Mouse (Mus musculus): Measurements from ENCODE around the gene Vpreb2. TPM values are rescaled to one million over a fixed set of nuclear protein-coding genes. Genes with fewer than 3 reads are reported as not detected.

The Vpreb2 gene
- total RNA-seq (2014; rRNA removed) = not detected in 2 replicates
- polyA plus RNA-seq (2015; fragmentation: Nextera tagmentation; extraction: Ambion mirVana) = not detected in 2 replicates

DNA sequence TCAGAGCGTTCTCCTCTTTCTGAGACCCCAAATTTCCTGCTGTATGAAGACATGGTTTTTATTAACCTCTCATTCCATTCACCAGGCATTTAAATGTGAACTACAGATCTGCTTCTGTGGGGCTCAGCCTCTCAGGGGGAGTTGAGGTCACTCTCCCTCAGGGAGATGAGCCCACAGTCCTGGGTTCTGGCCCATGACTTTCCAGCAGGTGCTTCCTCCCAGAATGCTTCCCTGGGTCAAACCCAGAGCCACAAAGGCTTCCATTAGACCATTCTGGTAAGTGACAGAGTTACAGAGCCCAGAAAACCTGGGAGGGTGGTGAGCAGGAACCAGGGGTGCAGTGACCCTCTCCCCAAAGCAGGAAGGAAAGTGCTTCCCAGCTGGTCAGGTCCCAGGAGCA, at the start of gene Vpreb2:
Vpreb2 (plus strand) TSS at position 301 of the 400 bp plus-strand sequence.
- no peak for TF ChIP-seq CTCF (IDR thresholded peaks at IDR 0.05; ENCODE audit: low read depth)
- ATAC-seq = no peak
- WGBS = 33% methylated on average over 1 of the region's 1 CpGs

DNA sequence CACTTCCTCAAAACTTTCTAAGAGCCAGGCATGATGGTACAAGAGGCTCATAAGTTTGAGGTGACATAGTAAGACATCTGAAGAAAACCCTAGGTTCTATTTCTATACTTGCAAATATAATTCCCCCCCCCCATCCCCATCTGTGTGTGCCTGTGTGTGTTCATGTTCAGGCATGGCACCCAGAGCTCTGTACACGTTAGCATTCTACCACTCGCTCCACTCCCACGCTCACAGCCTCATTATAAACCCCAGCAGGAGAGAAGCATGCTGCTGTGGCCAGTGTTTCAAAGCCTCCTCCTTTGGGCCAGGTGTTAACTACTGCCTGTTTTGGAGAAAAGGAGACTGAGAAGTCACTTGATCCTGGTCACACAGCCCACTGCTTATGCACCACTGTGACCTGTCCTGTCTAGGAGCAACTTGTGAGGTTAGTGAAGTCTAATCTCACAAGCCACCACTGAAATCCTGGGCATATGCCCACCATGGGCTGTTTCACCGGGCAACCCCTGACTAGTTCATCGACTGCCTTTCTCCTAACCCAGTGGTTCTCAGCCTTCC, 48.2 kb upstream of the Vpreb2 start:
- DNase-seq (no peak), ATAC-seq (no peak)
- Histone ChIP-seq H3K4me3 (ENCODE audit: low read depth, low read length) (no peak overlapping the region), H3K27ac (ENCODE audit: low read depth, low read length) (no peak overlapping the region), H3K9ac (no peak overlapping the region), H3K36me3 (ENCODE audit: insufficient read depth) (no peaks in the 10 kb centered on the region), H3K9me3 (ENCODE audit: low read length) (no peaks in the 10 kb centered on the region), H3K4me2 (ENCODE audit: low read depth) (no peak overlapping the region), H3K27me3 (ENCODE audit: insufficient read depth, low read length) (no peaks in the 10 kb centered on the region), H3K4me1 (ENCODE audit: insufficient read depth) (0 out of 2 replicates have a peak, but pooled peaks cover 3% of the 10 kb centered on the region)
- WGBS = 62% methylated on average over 5 of the region's 5 CpGs
- no peak for TF ChIP-seq CTCF (IDR thresholded peaks at IDR 0.05; ENCODE audit: low read depth)

More for the DNA sequence above, at the start of gene Vpreb2:
- no peak for DNase-seq
- no peak within 1 kb of the TSS for H3K9ac ChIP-seq
- H3K9me3 ChIP-seq (ENCODE audit: low read length) = no peaks in the 10 kb centered on the region
- H3K4me3 ChIP-seq (ENCODE audit: low read depth, low read length) = no peak within 1 kb of the TSS
- no peak within 1 kb of the TSS for H3K27ac ChIP-seq (ENCODE audit: low read depth, low read length)
- H3K4me2 ChIP-seq (ENCODE audit: low read depth) = no peak within 1 kb of the TSS
- no peaks in the 10 kb centered on the region for H3K4me1 ChIP-seq (ENCODE audit: insufficient read depth)
- no peaks in the 10 kb centered on the region for H3K27me3 ChIP-seq (ENCODE audit: insufficient read depth, low read length)
- H3K36me3 ChIP-seq (ENCODE audit: insufficient read depth) = no peaks in the 10 kb centered on the region

DNA sequence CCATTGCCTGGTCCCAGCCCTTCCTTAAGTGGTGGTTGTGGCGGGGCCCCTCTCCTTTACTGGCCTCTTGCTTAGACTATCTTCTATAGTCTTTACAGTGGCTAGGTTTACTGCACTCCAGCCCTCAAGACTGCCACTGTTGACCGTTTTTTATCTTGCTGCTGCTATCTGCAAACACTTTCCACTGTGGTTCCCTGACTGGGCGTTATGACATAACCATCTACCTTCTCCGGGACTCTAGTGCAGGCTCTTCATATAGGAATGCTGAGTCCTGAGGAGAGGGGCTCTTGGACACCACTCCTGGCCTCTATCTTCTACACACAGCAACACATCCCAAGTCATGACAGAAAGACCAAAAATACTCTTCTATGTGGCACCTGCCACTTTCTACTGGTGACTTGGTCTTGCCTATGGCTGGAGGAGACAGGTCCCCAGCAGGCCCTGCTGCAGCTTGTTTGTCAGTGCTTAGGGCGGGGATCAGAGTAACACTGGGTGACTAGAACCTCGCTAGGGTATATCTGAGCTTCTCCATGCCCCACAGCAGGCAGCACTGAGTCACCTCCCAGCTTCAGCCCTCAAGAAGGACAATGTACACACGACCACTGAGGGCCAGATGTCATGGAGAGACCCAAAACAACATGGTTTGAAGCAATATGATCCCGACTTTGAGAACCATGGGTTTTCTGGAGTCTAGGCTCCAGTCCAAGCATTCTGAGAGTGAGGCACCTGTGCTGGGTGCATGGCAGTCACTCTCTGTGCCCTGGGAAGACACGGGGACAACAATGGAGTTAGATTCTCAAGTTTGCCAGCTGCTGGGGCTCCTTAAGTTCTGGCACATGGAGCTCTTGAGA, 46.4 kb upstream of the Vpreb2 start:
- no peak for TF ChIP-seq CTCF (IDR thresholded peaks at IDR 0.05; ENCODE audit: low read depth)
- WGBS = 69% methylated on average over 9 of the region's 9 CpGs
- H3K4me1 ChIP-seq (ENCODE audit: insufficient read depth) = no peaks in the 10 kb centered on the region
- DNase-seq = no peak
- ATAC-seq = no peak
- H3K4me2 ChIP-seq (ENCODE audit: low read depth) = no peak overlapping the region
- H3K9me3 ChIP-seq (ENCODE audit: low read length) = no peaks in the 10 kb centered on the region
- H3K4me3 ChIP-seq (ENCODE audit: low read depth, low read length) = no peak overlapping the region
- H3K36me3 ChIP-seq (ENCODE audit: insufficient read depth) = no peaks in the 10 kb centered on the region
- H3K27me3 ChIP-seq (ENCODE audit: insufficient read depth, low read length) = no peaks in the 10 kb centered on the region
- H3K9ac ChIP-seq = no peak overlapping the region
- no peak overlapping the region for H3K27ac ChIP-seq (ENCODE audit: low read depth, low read length)

DNA sequence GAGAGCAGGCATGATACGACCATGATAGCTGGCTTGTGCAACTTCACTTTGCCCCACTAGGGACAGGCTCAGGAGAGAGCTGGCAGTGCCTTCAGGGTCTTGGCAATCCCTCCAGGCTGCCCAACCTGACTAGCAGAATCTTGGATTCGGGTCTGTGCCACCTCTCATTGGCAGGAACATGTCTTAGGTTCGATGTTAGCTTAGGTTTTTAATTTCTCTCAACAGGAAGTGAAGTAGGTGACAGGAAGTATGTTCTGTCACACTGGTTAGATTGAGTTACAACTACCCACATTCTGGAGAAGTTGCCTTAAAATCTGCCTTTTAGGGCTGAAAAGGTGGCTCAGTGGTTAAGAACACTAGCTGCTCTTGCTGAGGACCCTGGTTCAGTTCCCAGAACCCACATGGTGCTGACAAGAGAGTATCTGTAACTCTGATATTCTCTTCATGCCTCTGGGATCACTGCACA, 45.8 kb upstream of the Vpreb2 start:
- TF ChIP-seq CTCF (IDR thresholded peaks at IDR 0.05; ENCODE audit: low read depth) = peak; percentile 11; the same call in 1 of the 2 replicates
- WGBS = 64% methylated on average over 3 of the region's 3 CpGs
- no peak for DNase-seq
- Histone ChIP-seq H3K27me3 (ENCODE audit: insufficient read depth, low read length) (no peaks in the 10 kb centered on the region), H3K9ac (no peak overlapping the region), H3K4me2 (ENCODE audit: low read depth) (no peak overlapping the region), H3K4me1 (ENCODE audit: insufficient read depth) (no peaks in the 10 kb centered on the region), H3K36me3 (ENCODE audit: insufficient read depth) (no peaks in the 10 kb centered on the region), H3K9me3 (ENCODE audit: low read length) (no peaks in the 10 kb centered on the region), H3K27ac (ENCODE audit: low read depth, low read length) (no peak overlapping the region), H3K4me3 (ENCODE audit: low read depth, low read length) (no peak overlapping the region)
- ATAC-seq = no peak

DNA sequence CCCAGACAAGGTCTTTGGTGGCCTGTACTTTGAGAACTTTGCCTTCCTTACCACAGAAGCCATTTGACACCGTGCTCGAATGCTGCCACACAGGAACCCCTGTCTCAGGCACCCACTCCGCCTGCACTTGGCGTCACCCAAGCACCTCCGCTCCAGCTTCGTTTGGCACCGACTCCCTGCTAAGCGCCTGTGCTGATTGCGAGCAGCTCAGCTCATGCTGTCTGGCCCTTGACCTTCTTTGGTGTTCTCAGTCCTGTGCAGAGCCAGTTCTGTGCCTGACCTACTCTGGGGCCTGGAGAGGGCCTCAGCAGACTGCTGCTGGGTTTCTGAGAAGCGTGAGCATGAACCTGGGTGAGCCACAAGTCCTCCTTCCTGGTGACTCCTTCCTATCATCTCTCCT, 43.5 kb upstream of the Vpreb2 start:
- DNase-seq = no peak
- H3K27me3 ChIP-seq (ENCODE audit: insufficient read depth, low read length) = no peaks in the 10 kb centered on the region
- no peak for TF ChIP-seq CTCF (IDR thresholded peaks at IDR 0.05; ENCODE audit: low read depth)
- H3K4me1 ChIP-seq (ENCODE audit: insufficient read depth) = no peaks in the 10 kb centered on the region
- H3K9me3 ChIP-seq (ENCODE audit: low read length) = no peaks in the 10 kb centered on the region
- WGBS = 83% methylated on average over 10 of the region's 10 CpGs
- no peaks in the 10 kb centered on the region for H3K36me3 ChIP-seq (ENCODE audit: insufficient read depth)
- H3K9ac ChIP-seq = no peak overlapping the region
- no peak for ATAC-seq
- no peak overlapping the region for H3K4me2 ChIP-seq (ENCODE audit: low read depth)
- H3K4me3 ChIP-seq (ENCODE audit: low read depth, low read length) = no peak overlapping the region
- no peak overlapping the region for H3K27ac ChIP-seq (ENCODE audit: low read depth, low read length)

DNA sequence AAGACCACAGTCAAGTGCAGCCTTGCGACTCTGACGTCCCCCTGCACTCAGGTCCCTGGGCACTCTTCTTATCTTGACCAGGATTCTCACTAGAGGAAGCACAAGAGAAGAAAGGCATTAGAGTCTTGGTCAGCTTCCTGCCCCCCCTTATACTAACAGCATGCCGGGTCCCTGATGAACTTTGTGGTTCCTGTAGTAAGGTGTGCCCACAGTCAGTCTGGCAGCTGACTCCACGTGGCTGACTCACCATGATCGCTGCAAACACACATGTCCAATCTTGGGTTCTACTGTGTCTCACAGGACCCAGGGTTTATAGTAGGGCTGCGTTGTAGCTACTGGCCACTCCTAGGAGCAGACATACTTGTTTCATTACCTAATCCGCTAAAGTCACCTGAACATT, 42.0 kb upstream of the Vpreb2 start:
- Histone ChIP-seq H3K27me3 (ENCODE audit: insufficient read depth, low read length) (no peaks in the 10 kb centered on the region), H3K9me3 (ENCODE audit: low read length) (no peaks in the 10 kb centered on the region), H3K9ac (no peak overlapping the region), H3K36me3 (ENCODE audit: insufficient read depth) (no peaks in the 10 kb centered on the region), H3K4me2 (ENCODE audit: low read depth) (no peak overlapping the region), H3K27ac (ENCODE audit: low read depth, low read length) (no peak overlapping the region), H3K4me1 (ENCODE audit: insufficient read depth) (no peaks in the 10 kb centered on the region), H3K4me3 (ENCODE audit: low read depth, low read length) (no peak overlapping the region)
- ATAC-seq (no peak), DNase-seq (no peak)
- WGBS = 87% methylated on average over 7 of the region's 7 CpGs
- TF ChIP-seq CTCF (IDR thresholded peaks at IDR 0.05; ENCODE audit: low read depth) = no peak

DNA sequence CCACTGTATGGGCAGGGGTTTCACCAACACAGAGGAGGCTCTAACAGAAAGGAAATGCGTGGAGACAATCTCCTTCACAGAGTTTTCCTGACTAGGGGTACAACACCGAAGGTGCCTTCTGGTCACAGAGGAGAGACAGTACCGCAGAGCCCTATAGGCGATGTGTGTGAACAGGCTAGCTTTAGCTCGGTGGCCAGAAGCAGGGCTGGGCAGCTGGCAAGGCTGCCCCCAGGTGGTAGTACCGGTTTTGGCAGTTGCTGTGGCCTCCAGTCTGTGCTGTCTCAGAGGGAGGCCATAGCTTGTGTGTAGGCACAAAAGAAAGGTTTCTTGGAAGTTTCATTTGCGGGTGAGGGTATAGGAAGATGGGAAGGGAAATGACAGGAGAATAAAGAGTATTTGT, 41.4 kb upstream of the Vpreb2 start:
- ATAC-seq (peak; percentile 62), DNase-seq (no peak)
- Histone ChIP-seq H3K4me1 (ENCODE audit: insufficient read depth) (no peaks in the 10 kb centered on the region), H3K27ac (ENCODE audit: low read depth, low read length) (no peak overlapping the region), H3K9me3 (ENCODE audit: low read length) (no peaks in the 10 kb centered on the region), H3K4me3 (ENCODE audit: low read depth, low read length) (no peak overlapping the region), H3K9ac (no peak overlapping the region), H3K36me3 (ENCODE audit: insufficient read depth) (no peaks in the 10 kb centered on the region), H3K4me2 (ENCODE audit: low read depth) (no peak overlapping the region), H3K27me3 (ENCODE audit: insufficient read depth, low read length) (no peaks in the 10 kb centered on the region)
- 10% methylated on average over 7 of the region's 7 CpGs for WGBS
- TF ChIP-seq CTCF (IDR thresholded peaks at IDR 0.05; ENCODE audit: low read depth) = peak; percentile 57

All from forebrain, postnatal 0 days (tissue).